Mouse (Mus musculus): ENCODE measurements at regions not wholly inside any gene's neighbourhood (a gene's known extent, or its start where the extent isn't known, plus 50 kb on each side); places are given as distances from the start of the nearest gene placed in this dataset.
"Not testable (repeated sequence)": the region's sequence is repeated elsewhere in the genome, so short reads cannot be mapped to it uniquely, and the experiment has no call there.

GRCm38 (mm10) chr6:24384193-24384888 is 130.5 kb downstream of the Iqub start:
- no peak for DNase-seq (ENCODE audit: low spot score)

GRCm38 (mm10) chr6:24379859-24380258 is 135.0 kb downstream of the Iqub start:
- no peak for DNase-seq (ENCODE audit: low spot score)

GRCm38 (mm10) chr6:24376728-24377127 is 138.1 kb downstream of the Iqub start:
- no peak for DNase-seq (ENCODE audit: low spot score)

- DNase-seq (ENCODE audit: low spot score): no peak
Measured at GRCm38 (mm10) chr6:24373161-24373560, 141.7 kb downstream of the Iqub start.

- no peak for DNase-seq (ENCODE audit: low spot score)
Measured at GRCm38 (mm10) chr6:24371680-24372079, 143.2 kb downstream of the Iqub start.

- no peak for DNase-seq (ENCODE audit: low spot score)
Measured at GRCm38 (mm10) chr6:24350882-24351281, 164.0 kb downstream of the Iqub start.

DNA sequence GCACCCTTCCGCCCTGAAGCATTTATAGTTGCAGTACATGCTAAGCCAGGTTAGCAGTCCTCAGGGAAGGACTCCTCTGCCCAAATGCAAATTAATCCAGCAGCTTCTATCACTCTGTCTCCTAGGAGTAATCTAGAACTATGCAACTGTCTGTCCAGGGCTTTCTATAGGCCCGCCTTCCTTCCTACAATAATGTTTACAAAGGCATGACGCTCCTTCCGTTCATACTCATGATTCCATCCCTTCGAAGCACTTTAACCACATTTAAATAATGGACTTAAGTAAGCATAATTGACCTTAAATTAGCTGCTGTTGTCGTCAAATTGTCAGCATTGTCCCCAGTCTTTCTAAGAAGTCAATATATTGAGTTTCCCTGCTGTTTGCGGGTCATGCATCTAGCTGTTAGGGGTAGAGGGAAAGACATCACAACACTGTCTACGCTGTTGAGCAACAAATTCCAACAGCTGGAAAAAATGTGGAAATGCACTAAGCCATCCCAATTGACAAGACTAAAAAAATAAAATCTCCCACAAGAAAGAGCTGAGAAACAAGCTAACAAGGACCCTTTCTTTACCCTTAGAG is 166.3 kb downstream of the Iqub start:
- no peak for DNase-seq (ENCODE audit: low spot score)

GRCm38 (mm10) chr6:24347745-24348480 is 167.0 kb downstream of the Iqub start:
- peak; percentile 1 for DNase-seq (ENCODE audit: low spot score)

DNA sequence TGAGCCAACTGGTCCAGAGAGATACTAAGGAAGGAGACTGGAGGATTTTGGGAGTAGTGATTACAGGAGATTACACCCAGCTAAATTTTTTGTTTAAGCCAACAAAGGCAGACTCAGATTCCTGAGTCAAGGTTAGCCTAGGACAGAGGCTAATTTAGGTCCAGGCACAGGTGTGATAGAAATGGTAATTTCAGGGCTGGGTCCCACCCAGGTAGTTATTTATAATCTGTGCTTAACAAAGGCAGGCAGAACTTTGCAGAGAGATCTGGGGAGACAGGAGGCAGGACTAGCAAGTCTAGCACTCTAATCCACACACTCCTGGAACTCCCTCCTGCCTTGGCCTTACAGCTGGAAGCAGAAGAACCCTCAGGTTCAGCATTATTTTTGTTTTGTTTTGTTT is 172.4 kb downstream of the Iqub start:
- DNase-seq (ENCODE audit: low spot score): no peak

DNA sequence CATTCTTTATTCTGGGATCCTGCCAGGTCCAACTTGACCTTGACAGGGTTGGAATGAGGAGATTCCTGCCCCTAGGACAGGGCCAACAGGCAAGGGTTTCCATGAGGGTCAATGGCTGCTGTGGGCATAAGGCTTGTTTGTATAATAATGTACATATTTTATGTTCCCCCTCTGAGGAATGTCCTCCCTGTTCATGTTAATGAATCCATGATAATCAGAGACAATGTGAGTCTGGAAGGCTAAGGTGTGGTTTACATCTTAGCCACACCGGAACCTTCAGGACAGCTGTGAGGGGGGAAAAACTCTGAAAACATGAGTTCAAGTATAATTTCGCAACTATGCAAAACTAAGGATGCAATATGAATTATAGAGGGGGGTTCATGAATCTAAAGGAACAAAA is 172.8 kb downstream of the Iqub start:
- DNase-seq (ENCODE audit: low spot score): no peak

- not testable (repeated sequence) for DNase-seq (ENCODE audit: low spot score)
Measured at GRCm38 (mm10) chr6:24340107-24340506, 172.2 kb upstream of the Slc13a1 start.

- no peak for DNase-seq (ENCODE audit: low spot score)
Measured at GRCm38 (mm10) chr6:24325215-24325614, 157.3 kb upstream of the Slc13a1 start.

GRCm38 (mm10) chr6:24324718-24325117 is 156.8 kb upstream of the Slc13a1 start:
- no peak for DNase-seq (ENCODE audit: low spot score)

GRCm38 (mm10) chr6:24322371-24322770 is 154.5 kb upstream of the Slc13a1 start:
- no peak for DNase-seq (ENCODE audit: low spot score)

- DNase-seq (ENCODE audit: low spot score): no peak
Measured at GRCm38 (mm10) chr6:24318862-24319261, 151.0 kb upstream of the Slc13a1 start.

DNA sequence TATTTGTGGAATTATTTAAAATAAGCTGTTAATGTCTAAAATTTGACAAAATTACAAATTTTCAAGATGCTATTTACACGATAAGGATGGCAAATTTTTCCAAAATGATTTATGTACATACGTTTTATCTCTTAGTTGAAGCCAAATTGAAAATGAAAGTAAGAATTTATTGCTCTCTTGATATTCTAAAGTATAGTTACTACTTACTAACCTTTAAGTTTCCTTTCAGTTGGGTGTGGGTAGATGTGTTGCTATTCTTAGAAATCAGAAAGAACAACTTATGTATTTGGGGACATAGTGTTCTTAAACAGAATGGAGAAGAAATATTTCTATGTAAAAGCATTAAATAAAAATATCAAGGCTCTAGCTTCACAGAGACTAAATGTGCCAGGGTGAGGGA is 142.8 kb upstream of the Slc13a1 start:
- DNase-seq (ENCODE audit: low spot score): no peak

GRCm38 (mm10) chr6:24309810-24310209 is 141.9 kb upstream of the Slc13a1 start:
- DNase-seq (ENCODE audit: low spot score): no peak

DNA sequence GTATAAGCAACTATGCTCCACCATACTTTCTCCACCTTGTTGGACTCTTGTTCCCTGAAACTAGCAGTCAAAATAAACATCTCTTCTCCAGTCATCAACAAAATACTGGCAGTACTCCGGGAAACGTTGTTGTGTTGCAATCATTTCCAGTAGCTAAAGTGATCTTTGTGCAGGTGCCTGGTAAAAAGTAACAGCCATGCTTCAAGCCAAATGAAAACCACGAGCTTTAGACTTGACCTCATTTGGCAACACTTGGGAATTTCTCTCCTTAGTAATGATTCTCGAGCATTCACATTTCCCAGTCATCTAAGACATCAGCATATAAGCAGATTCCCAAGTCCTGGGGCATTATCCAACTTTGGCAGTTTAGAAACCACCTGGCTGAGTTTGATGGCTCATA is 133.8 kb upstream of the Slc13a1 start:
- DNase-seq (ENCODE audit: low spot score): no peak

- no peak for DNase-seq (ENCODE audit: low spot score)
Measured at GRCm38 (mm10) chr6:24301146-24301545, 133.3 kb upstream of the Slc13a1 start.

- DNase-seq (ENCODE audit: low spot score): no peak
Measured at GRCm38 (mm10) chr6:24298562-24299212, 130.8 kb upstream of the Slc13a1 start.

DNA sequence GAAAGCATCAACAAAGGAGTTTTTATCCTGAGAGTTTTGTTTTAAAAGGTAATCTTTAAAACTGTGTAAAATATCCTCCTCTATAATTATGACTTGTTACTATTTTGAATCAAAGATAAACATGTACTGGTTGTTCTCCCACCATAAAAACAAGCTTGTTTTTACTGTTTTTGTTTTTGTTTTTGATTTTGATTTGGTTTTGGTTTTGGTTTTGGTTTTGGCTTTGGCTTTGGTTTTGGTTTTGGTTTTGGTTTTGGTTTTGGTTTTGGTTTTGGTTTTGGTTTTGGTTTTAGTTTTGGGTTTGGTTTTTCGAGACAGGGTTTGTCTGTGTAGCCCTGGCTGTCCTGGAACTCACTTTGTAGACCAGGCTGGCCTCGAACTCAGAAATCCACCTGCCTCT is 120.9 kb upstream of the Slc13a1 start:
- not testable (repeated sequence) for DNase-seq (ENCODE audit: low spot score)

GRCm38 (mm10) chr6:24272821-24273220 is 104.9 kb upstream of the Slc13a1 start:
- no peak for DNase-seq (ENCODE audit: low spot score)

DNA sequence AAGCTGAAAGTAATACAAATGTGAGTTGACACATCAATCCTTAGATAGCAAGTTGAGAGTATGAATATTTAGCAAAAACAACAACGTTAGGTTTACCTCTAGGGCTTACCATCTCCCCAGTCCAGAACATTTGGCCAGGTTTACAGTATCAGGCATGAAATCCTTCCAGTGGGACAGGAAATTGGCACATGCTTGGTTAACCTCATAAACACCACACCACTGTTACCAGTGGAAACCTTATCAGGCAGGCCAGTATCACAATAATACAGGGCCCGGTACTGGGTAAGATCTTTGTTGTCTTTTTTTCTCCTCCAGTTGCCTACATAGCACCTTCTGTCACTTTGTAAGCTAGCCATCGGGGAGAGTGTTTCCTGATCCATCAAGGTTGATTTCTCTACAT is 101.7 kb upstream of the Slc13a1 start:
- DNase-seq (ENCODE audit: low spot score): no peak

Data from ovary, adult 18-20 months (tissue).